Mouse (Mus musculus) large intestine, adult 2 months (tissue): ENCODE measurements around the gene Creg1. TPM values are rescaled to one million over a fixed set of nuclear protein-coding genes. Genes with fewer than 3 reads are reported as not detected.

Experiments
- DNase-seq: peaks from one replicate; pipeline ENCODE4 v3.0.0-alpha.2; 2012; ENCODE audit warnings: low read depth, low spot score
- WGBS: fragments of 180-500 bp; shearing (Covaris S2); methylation state at CpG from one replicate; pipeline ENCODE4 v1.1.7; 2018; 5-methylcytosine and 5-hydroxymethylcytosine counted together
- polyA plus RNA-seq: library from polyadenylated mRNA; depleted of rRNA; stranded (reverse); fragments of >200 nt; gene quantifications from 2 replicates; pipeline ENCODE4 v1.2.3, GENCODE M21; 2012; rRNA removed

Creg1 gene
- polyA plus RNA-seq: 26.1 and 33.6 TPM in 2 replicates

DNA sequence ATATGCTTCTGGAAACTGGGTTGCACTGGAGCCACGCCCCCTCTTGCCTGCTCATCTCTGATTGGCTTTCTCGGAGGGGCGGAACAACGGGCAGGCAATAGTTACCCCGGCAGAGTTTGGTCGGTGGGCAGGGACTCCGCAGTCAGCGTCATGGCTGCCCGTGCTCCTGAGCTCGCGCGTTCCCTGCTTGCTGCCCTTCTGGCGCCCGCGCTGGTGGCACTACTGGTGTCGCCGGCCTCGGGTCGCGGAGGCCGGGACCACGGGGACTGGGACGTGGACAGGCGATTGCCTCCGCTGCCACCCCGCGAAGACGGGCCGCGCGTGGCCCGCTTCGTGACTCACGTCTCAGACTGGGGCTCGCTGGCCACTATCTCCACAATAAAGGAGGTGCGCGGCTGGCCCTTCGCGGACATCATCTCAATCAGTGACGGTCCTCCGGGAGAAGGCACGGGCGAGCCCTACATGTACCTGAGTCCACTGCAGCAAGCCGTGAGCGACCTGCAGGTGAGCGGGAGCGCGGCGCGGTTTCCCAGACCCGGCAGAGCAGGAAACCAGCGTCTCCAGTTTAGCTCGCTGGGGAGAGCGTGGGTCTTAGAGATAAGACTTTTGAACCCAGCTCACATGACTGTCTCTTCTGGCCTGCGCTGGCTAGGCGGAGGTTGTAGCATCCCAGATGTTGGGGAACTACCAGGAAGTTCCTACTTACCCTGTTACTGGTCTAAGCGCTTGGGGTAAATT lies at the start of gene Creg1:
Gene Creg1 (plus strand): TSS at position 112 of the 738 bp plus-strand sequence.
- peak; percentile 81 for DNase-seq
- WGBS: under 1% methylated on average over 57 of the region's 57 CpGs

DNA sequence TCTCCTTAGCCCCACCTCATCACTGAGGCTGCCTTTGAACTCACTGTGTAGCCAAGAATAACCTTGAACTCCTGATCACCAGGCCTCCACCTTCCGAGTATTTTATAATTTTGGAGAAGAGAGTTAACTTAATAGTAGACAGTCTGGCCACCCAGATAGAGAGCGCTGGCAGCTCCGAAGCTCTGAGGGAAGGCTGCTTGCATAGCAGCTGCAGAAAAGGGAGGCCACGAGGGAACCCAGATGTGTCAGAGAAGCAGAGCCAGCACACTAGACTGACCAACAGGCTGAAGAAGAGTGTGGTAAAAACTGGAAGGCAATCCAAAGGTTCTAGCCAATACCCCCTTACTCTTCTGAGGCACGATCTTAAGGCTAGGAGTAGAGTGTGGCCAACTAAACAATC lies 49.7 kb upstream of the Creg1 start:
- no peak for DNase-seq
- 63% methylated on average over 5 of the region's 5 CpGs for WGBS

- DNase-seq: no peak
- WGBS: 90% methylated on average over 4 of the region's 4 CpGs
Observed at GRCm38 (mm10) chr1:165716426-165716825, 47.1 kb upstream of the Creg1 start.

GRCm38 (mm10) chr1:165717711-165718542 lies 45.6 kb upstream of the Creg1 start:
- no peak for DNase-seq
- WGBS: 46% methylated on average over 11 of the region's 11 CpGs

DNA sequence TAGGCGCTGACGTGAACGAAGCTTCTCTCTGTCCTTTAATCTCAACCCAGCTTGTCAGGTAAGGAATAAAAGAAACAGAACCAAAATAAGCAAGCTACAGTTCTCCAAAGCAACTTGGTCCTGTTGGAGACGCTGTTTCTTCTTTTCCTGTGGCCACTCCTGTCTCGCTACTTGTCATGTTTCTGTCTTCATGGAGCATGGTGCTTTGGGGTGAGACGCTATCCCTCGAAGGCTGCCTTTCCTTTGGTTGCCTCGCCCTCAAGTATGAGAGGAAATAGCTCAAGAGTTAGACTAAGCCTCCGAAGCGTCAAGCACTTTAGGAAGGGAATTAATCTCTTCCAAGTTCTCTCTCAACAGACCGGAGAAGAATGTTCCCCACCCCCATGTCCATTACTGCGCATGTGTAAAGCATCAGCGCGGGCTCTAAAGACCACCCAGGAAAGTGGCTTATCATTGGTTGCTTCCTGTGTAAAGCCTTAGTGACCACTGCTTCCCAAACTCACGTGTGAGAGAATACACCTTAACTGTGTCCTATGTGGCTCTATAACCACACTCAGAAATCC lies 44.9 kb upstream of the Creg1 start:
- WGBS: 51% methylated on average over 15 of the region's 15 CpGs
- DNase-seq: no peak

- no peak for DNase-seq
- WGBS: 83% methylated on average over 9 of the region's 9 CpGs
Observed at GRCm38 (mm10) chr1:165722531-165723123, 40.9 kb upstream of the Creg1 start.

DNA sequence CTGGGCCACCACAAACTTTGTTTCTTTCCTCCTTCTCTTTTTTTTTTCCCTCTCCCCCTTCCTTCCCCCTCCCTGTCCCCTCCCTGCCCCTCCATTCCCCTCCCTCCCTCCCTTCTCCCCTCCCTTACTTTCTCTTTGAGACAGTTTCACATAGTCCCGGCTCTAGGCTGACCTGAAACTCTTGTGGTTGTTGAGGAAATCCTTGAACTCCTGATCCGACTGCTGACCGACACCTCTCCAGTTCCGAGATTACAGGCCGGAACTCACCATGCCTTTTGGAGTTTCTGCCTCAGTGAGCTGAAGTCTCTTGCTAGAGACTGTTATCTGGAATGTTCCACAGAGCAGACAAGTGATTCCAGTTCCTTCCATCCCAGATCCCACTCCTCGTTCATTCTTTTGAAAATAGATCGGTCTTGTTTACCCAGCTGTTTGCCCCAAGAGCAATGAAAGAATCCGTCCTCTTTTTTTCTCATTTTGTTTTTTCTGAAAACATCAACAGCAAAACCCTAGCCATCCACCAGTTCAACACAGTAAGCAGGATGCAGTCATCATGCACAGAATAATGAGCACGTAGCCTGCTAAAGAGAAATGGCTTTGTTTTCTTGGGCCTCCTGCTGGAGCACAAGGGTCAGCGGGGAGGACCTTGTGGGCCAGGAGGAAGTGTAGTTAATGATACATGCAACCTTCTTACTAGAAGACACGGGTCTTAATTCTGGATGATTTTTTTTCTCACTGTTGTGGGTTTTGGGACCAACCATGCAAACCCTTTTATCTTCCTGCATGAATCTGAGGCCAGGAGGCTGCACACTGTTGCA lies 39.1 kb upstream of the Creg1 start:
- DNase-seq: no peak
- WGBS: 40% methylated on average over 11 of the region's 11 CpGs

GRCm38 (mm10) chr1:165725039-165725644 lies 38.4 kb upstream of the Creg1 start:
- 94% methylated on average over 4 of the region's 4 CpGs for WGBS
- DNase-seq: no peak

- DNase-seq: no peak
- 42% methylated on average over 1 of the region's 1 CpGs for WGBS
Observed at GRCm38 (mm10) chr1:165726986-165727385, 36.6 kb upstream of the Creg1 start.

DNA sequence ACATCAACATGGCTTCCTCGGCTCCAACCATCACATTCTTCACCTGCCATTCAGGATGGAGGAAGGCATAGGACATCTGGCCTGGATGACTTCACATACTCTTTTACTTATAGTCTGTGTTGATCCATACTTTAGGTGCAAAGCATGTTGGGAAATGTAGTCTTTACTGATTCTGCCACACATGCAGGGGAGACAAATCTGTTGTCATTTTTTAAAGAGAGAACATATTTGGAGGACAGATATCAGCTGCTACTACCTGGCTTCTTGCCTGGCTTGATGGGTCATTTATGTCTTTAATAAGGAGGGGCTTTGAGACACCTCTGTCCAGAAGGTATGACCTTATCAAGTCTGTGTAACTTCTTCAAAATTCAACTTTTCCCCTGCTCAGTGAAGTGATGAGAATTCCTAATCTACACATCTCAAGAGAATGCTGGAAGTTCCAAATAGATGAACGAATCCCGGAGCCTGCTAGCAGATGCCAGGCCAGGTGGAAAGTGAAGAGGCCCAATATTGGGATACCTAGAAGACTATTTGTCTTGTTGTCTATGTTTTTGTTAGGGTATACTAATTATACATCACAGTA lies 35.4 kb upstream of the Creg1 start:
- WGBS: 87% methylated on average over 3 of the region's 3 CpGs
- no peak for DNase-seq

- DNase-seq: no peak
- WGBS: 23% methylated on average over 1 of the region's 1 CpGs
Observed at GRCm38 (mm10) chr1:165730129-165730528, 33.4 kb upstream of the Creg1 start.

DNA sequence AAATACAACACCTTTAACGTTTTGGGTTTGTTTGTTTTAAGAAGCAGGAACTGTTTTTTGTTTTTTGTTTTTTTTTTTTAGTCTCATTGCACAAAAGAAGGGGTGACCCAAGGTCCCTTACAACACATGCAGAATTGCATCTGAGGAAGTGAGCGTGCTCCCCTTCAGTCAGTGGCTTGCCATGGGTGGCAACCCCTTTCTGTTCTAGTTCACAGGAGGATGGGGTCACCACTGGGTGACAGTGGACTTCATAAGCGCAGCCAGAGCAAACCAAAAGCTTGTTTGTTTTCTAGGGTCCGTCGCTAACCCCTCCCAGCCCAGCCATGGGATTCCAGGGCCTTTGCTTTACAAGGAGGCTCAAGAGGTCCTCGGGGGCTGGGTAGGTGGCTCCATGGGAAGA lies 32.0 kb upstream of the Creg1 start:
- DNase-seq: no peak
- WGBS: 52% methylated on average over 6 of the region's 6 CpGs

DNA sequence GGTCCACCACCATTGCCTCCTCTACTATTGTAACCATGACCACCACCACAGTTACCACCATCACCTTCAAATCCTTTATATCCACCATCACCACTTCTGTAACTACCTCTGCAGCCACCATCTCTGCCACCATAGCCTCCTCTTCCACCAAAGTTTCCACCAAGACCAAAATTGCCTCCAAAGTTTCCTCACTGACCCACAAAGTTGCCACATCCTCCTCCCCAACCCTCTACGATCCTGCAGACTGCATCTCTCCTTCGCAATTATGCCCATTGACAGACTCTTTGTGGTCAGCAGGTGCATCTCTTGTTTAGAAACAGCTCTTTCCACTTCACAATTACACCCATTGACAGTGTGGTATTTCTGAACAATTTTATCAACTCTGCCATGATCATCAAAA lies 28.7 kb upstream of the Creg1 start:
- no peak for DNase-seq
- WGBS: 82% methylated on average over 2 of the region's 2 CpGs

GRCm38 (mm10) chr1:165735826-165736818 lies 27.4 kb upstream of the Creg1 start:
- DNase-seq: peak; percentile 55
- WGBS: 27% methylated on average over 20 of the region's 20 CpGs

GRCm38 (mm10) chr1:165737451-165737850 lies 26.1 kb upstream of the Creg1 start:
- no peak for DNase-seq
- WGBS: 53% methylated on average over 5 of the region's 5 CpGs

DNA sequence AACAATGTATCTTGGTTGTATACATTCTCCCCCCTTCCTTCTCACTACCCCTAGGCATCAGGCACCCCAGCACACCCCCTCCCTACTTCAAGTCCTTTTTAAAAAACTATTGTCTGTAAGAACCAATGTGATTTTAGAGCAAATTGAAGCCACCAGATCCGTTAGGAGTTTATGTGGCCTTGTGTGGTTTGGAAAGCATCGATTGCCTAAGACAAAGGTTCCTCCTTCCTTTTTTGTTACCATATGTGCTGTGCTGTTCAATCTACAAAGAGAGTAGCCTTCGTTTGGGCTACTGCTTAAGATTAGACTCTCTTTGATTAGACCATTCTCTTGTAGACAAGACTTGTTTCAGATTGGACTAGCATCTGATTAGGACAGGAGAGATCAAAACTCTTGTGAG lies 25.7 kb upstream of the Creg1 start:
- no peak for DNase-seq
- 57% methylated on average over 3 of the region's 3 CpGs for WGBS

- no peak for DNase-seq
- 58% methylated on average over 1 of the region's 1 CpGs for WGBS
Observed at GRCm38 (mm10) chr1:165738985-165739384, 24.6 kb upstream of the Creg1 start.

DNA sequence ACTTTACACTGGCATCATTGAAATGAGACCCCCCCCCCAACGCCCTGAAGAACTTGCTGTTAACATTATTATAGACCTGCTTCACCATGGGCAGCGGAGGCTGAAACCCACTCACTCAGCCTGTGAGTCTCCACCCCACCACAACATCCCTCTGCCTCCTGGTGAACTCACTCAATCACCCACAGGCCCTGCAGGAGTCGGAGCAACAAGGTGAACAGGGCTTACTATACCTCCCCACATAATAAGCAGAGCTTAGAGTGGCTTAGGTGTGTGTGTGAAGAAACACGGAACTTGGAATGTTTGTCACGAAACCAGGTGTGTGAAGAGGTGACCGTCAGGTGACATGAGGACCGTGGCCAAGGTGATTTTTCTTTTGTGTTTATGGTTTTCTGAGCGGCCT lies 21.6 kb upstream of the Creg1 start:
- 81% methylated on average over 8 of the region's 8 CpGs for WGBS
- DNase-seq: no peak
